Mouse (Mus musculus) liver, embryonic 14.5 days (tissue): Measurements from ENCODE around the gene Ttc5.

Experiments used
- CTCF ChIP-seq: IDR thresholded peaks from 2 replicates; pipeline ENCODE4 v1.5.1; 2016; ENCODE audit warnings: antibody characterized with exemption, low read depth, control low read depth
- EP300 ChIP-seq: IDR thresholded peaks from 2 replicates; pipeline ENCODE4 v1.6.1; 2016; ENCODE audit warnings: antibody characterized with exemption, low read depth

- TF ChIP-seq CTCF (no peak), EP300 (no peak)
Measured at GRCm38 (mm10) chr14:50802441-50802840, 17.1 kb upstream of the Ttc5 start.
